Mouse (Mus musculus): ENCODE data around the gene Pcnt.

DNA sequence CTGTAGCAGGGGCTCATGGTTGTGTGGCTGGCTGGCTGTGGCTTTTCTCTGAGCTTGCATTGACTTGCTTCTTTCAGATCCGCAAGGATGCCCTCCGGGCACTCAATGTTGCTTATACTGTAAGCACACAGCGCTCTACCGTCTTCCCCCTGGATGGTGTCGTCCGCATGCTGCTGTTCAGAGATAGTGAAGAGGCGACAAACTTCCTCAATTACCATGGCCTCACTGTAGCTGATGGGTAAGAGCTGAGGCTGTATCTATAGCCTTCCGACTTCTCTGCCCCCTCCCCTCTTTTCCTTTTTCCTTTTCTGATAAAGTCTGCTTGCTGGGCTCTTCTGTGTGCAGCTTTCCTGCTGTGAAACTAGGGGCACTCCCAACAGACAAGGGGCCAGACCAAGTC lies 45.7 kb upstream of the Pcnt start:
- TF ChIP-seq EP300 (IDR thresholded peaks at IDR 0.05) = no peak
- no peak for TF ChIP-seq CTCF (IDR thresholded peaks at IDR 0.05)

Measured in lung, postnatal 0 days (tissue).